Mouse (Mus musculus) kidney, embryonic 14.5 days (tissue): ENCODE results near the gene Mllt11. TPM values are rescaled to one million over a fixed set of nuclear protein-coding genes. Genes with fewer than 3 reads are reported as not detected.

Experiments used
- ATAC-seq: fragments of 200-750 bp; cut with Nextera tagmentation; 2 replicates; pipeline ENCODE4 v1.8.0; 2017; ENCODE audit warnings: moderate number of reproducible peaks, mild to moderate bottlenecking, moderate TSS enrichment, moderate library complexity; ENCODE audit not compliant: low FRiP score, low TSS enrichment
- H3K27ac ChIP-seq: fragments of 300-500 bp; sonication (generic); 2 replicates; pipeline ENCODE4 v1.5.1; 2014; ENCODE audit warnings: low read depth, mild to moderate bottlenecking, low read length, moderate library complexity, mixed read lengths
- H3K27me3 ChIP-seq: fragments of 300-500 bp; sonication (generic); 2 replicates; pipeline ENCODE4 v1.6.1; 2014; ENCODE audit warnings: mild to moderate bottlenecking, low read length; ENCODE audit not compliant: control insufficient read depth, insufficient read depth
- H3K36me3 ChIP-seq: fragments of 300-500 bp; sonication (generic); 2 replicates; pipeline ENCODE4 v1.6.1; 2014; ENCODE audit warnings: low read length, mixed read lengths; ENCODE audit not compliant: control insufficient read depth, insufficient read depth
- H3K4me1 ChIP-seq: fragments of 300-500 bp; sonication (generic); 2 replicates; pipeline ENCODE4 v1.6.1; 2014; ENCODE audit warnings: low read length, mixed read lengths; ENCODE audit not compliant: control insufficient read depth, insufficient read depth
- H3K4me2 ChIP-seq: fragments of 300-500 bp; sonication (generic); replicated peaks from 2 replicates; pipeline ENCODE4 v1.6.1; 2014; ENCODE audit warnings: low read depth, mild to moderate bottlenecking, low read length
- H3K4me3 ChIP-seq: fragments of 300-500 bp; sonication (generic); 2 replicates; pipeline ENCODE4 v1.5.1; 2014; ENCODE audit warnings: mild to moderate bottlenecking, low read length
- H3K9ac ChIP-seq: fragments of 300-500 bp; sonication (generic); 2 replicates; pipeline ENCODE4 v1.6.1; 2014; ENCODE audit warnings: low read depth, mild to moderate bottlenecking, low read length, moderate library complexity
- H3K9me3 ChIP-seq: fragments of 300-500 bp; sonication (generic); 2 replicates; pipeline ENCODE4 v1.6.1; 2016; ENCODE audit warnings: low read length; ENCODE audit not compliant: control insufficient read depth
- WGBS: fragments of 180-500 bp; shearing (Covaris S2); extraction: QIAGEN DNeasy Blood & Tissue Kit; methylation state at CpG from one replicate; pipeline ENCODE4 v1.1.7; 2014; 5-methylcytosine and 5-hydroxymethylcytosine counted together
- polyA plus RNA-seq: library from polyadenylated mRNA; unstranded; fragments of >200 nt; fragmentation: Nextera tagmentation; extraction: Ambion mirVana; gene quantifications from 2 replicates; pipeline ENCODE4 v1.2.1, GENCODE M21; 2014

Mllt11 gene
- 18.5 and 19.1 TPM in 2 replicates for polyA plus RNA-seq

- peaks cover 33% of the 10 kb centered on the region for H3K4me1 ChIP-seq
- H3K27ac ChIP-seq: peak within 1 kb of the TSS; percentile 91
- peak within 1 kb of the TSS; percentile 79; the same call in 1 of the 2 replicates for H3K4me3 ChIP-seq
- no peaks in the 10 kb centered on the region for H3K27me3 ChIP-seq
- WGBS: 61% methylated on average over 13 of the region's 13 CpGs
- no peak for ATAC-seq
- peak within 1 kb of the TSS; percentile 93; the same call in 1 of the 2 replicates for H3K9ac ChIP-seq
- peak within 1 kb of the TSS; percentile 90 for H3K4me2 ChIP-seq
- H3K36me3 ChIP-seq: peaks cover 49% of the 10 kb centered on the region
- no peaks in the 10 kb centered on the region for H3K9me3 ChIP-seq
Observed at GRCm38 (mm10) chr3:95231298-95232221, at the start of gene Mllt11. Gene Mllt11 (minus strand): TSS chr3:95232171.

GRCm38 (mm10) chr3:95281216-95282126 is 49.5 kb upstream of the Mllt11 start, which contains the start of the genes Mindy1 and Prune1:
Gene Mindy1 (plus strand): TSS chr3:95281345.
Gene Prune1 (minus strand): TSS chr3:95282076.
- Histone ChIP-seq H3K9me3 (no peaks in the 10 kb centered on the region), H3K4me2 (peak within 1 kb of the TSS; percentile 82)
- WGBS: under 1% methylated on average over 52 of the region's 53 CpGs

GRCm38 (mm10) chr3:95280747-95281146 is 48.8 kb upstream of the Mllt11 start:
- H3K27me3 ChIP-seq: no peaks in the 10 kb centered on the region
- H3K27ac ChIP-seq: peak overlapping the region; percentile 83
- peak overlapping the region; percentile 70 for H3K9ac ChIP-seq
- ATAC-seq: no peak
- peak overlapping the region; percentile 61 for H3K4me3 ChIP-seq
- H3K36me3 ChIP-seq: no peaks in the 10 kb centered on the region
- no peaks in the 10 kb centered on the region for H3K9me3 ChIP-seq
- peaks cover 17% of the 10 kb centered on the region; the same call in 1 of the 2 replicates for H3K4me1 ChIP-seq
- 20% methylated on average over 8 of the region's 8 CpGs for WGBS
- H3K4me2 ChIP-seq: peak overlapping the region; percentile 82

More at GRCm38 (mm10) chr3:95281216-95282126, 49.5 kb upstream of the Mllt11 start, which contains the start of the genes Mindy1 and Prune1:
- peak within 1 kb of the TSS; percentile 98 for H3K27ac ChIP-seq
- no peaks in the 10 kb centered on the region for H3K36me3 ChIP-seq
- H3K4me3 ChIP-seq: peak within 1 kb of the TSS; percentile 61
- H3K9ac ChIP-seq: peak within 1 kb of the TSS; percentile 71
- peaks cover 17% of the 10 kb centered on the region; the same call in 1 of the 2 replicates for H3K4me1 ChIP-seq
- no peaks in the 10 kb centered on the region for H3K27me3 ChIP-seq
- peak; percentile 90 for ATAC-seq

GRCm38 (mm10) chr3:95277149-95277551 is 45.2 kb upstream of the Mllt11 start:
- no peak overlapping the region for H3K9ac ChIP-seq
- peaks cover 7% of the 10 kb centered on the region; the same call in 1 of the 2 replicates for H3K4me1 ChIP-seq
- no peaks in the 10 kb centered on the region for H3K27me3 ChIP-seq
- 74% methylated on average over 1 of the region's 1 CpGs for WGBS
- no peak overlapping the region for H3K4me2 ChIP-seq
- no peak overlapping the region for H3K27ac ChIP-seq
- no peak for ATAC-seq
- H3K9me3 ChIP-seq: no peaks in the 10 kb centered on the region
- no peak overlapping the region for H3K4me3 ChIP-seq
- H3K36me3 ChIP-seq: no peaks in the 10 kb centered on the region

- Histone ChIP-seq H3K36me3 (no peaks in the 10 kb centered on the region), H3K4me3 (no peak overlapping the region), H3K9me3 (no peaks in the 10 kb centered on the region), H3K27ac (no peak overlapping the region), H3K4me1 (peaks cover 7% of the 10 kb centered on the region; the same call in 1 of the 2 replicates), H3K9ac (no peak overlapping the region), H3K4me2 (no peak overlapping the region), H3K27me3 (no peaks in the 10 kb centered on the region)
- WGBS: 59% methylated on average over 5 of the region's 5 CpGs
- ATAC-seq: no peak
Observed at GRCm38 (mm10) chr3:95276428-95276934, 44.5 kb upstream of the Mllt11 start.

- Histone ChIP-seq H3K27ac (no peak overlapping the region), H3K4me2 (no peak overlapping the region), H3K9me3 (no peaks in the 10 kb centered on the region), H3K4me1 (peaks cover 7% of the 10 kb centered on the region; the same call in 1 of the 2 replicates), H3K27me3 (no peaks in the 10 kb centered on the region), H3K9ac (no peak overlapping the region), H3K4me3 (no peak overlapping the region), H3K36me3 (no peaks in the 10 kb centered on the region)
- no peak for ATAC-seq
- 64% methylated on average over 6 of the region's 6 CpGs for WGBS
Observed at GRCm38 (mm10) chr3:95275161-95275560, 43.2 kb upstream of the Mllt11 start.

- H3K4me1 ChIP-seq: peaks cover 7% of the 10 kb centered on the region; the same call in 1 of the 2 replicates
- H3K36me3 ChIP-seq: no peaks in the 10 kb centered on the region
- WGBS: 93% methylated on average over 4 of the region's 4 CpGs
- no peak overlapping the region for H3K4me3 ChIP-seq
- H3K9ac ChIP-seq: no peak overlapping the region
- H3K9me3 ChIP-seq: no peaks in the 10 kb centered on the region
- ATAC-seq: no peak
- no peak overlapping the region for H3K4me2 ChIP-seq
- H3K27ac ChIP-seq: no peak overlapping the region
- no peaks in the 10 kb centered on the region for H3K27me3 ChIP-seq
Observed at GRCm38 (mm10) chr3:95274453-95274852, 42.5 kb upstream of the Mllt11 start.

GRCm38 (mm10) chr3:95273471-95273870 is 41.5 kb upstream of the Mllt11 start:
- no peak for ATAC-seq
- H3K27me3 ChIP-seq: no peaks in the 10 kb centered on the region
- 97% methylated on average over 5 of the region's 5 CpGs for WGBS

More at GRCm38 (mm10) chr3:95273471-95273870, 41.5 kb upstream of the Mllt11 start:
- Histone ChIP-seq H3K4me3 (no peak overlapping the region), H3K27ac (no peak overlapping the region), H3K9ac (no peak overlapping the region), H3K4me2 (no peak overlapping the region), H3K4me1 (peaks cover 7% of the 10 kb centered on the region; the same call in 1 of the 2 replicates), H3K9me3 (no peaks in the 10 kb centered on the region), H3K36me3 (no peaks in the 10 kb centered on the region; the same call in 1 of the 2 replicates)
